Mouse (Mus musculus) erythroblast, embryonic 14.5 days (primary cell): ENCODE results near the gene Mbd3.

Source experiments
- GATA1 ChIP-seq: IDR thresholded peaks from 2 replicates; pipeline ENCODE4 v1.6.1; 2012; ENCODE audit warnings: low read length, inconsistent platforms, mixed read lengths
- TAL1 ChIP-seq: IDR thresholded peaks from 3 replicates; pipeline ENCODE4 v1.6.1; 2012; ENCODE audit warnings: low read length, inconsistent platforms, mixed read lengths

GRCm38 (mm10) chr10:80356001-80356682 is 43.2 kb downstream of the Mbd3 start, which contains the start of gene Plk5:
- no peak for TF ChIP-seq TAL1
- TF ChIP-seq GATA1, result no peak
